Mouse (Mus musculus) forebrain, embryonic 13.5 days (tissue): ENCODE results near the gene Swi5. TPM values are rescaled to one million over a fixed set of nuclear protein-coding genes. Genes with fewer than 3 reads are reported as not detected.
A peak's percentile ranks its signal among the peaks of the same experiment; 100 is the strongest.

Source experiments
- ATAC-seq: fragments of 200-750 bp; cut with Nextera tagmentation; 2 replicates; pipeline ENCODE4 v1.8.0; 2017
- H3K27ac ChIP-seq: fragments of 300-500 bp; sonication (generic); 2 replicates; pipeline ENCODE4 v1.5.1; 2015; ENCODE audit warnings: inconsistent platforms, mild to moderate bottlenecking, moderate library complexity
- H3K27me3 ChIP-seq: fragments of 300-500 bp; sonication (generic); 2 replicates; pipeline ENCODE4 v1.6.1; 2015; ENCODE audit warnings: mild to moderate bottlenecking, inconsistent platforms
- H3K36me3 ChIP-seq: fragments of 300-500 bp; sonication (generic); 2 replicates; pipeline ENCODE4 v1.6.1; 2015; ENCODE audit warnings: mild to moderate bottlenecking, inconsistent platforms; ENCODE audit not compliant: poor library complexity, severe bottlenecking
- H3K4me1 ChIP-seq: fragments of 300-500 bp; sonication (generic); 2 replicates; pipeline ENCODE4 v1.6.1; 2015; ENCODE audit warnings: inconsistent platforms
- H3K4me2 ChIP-seq: fragments of 300-500 bp; sonication (generic); 2 replicates; pipeline ENCODE4 v1.6.1; 2015; ENCODE audit warnings: inconsistent platforms, mild to moderate bottlenecking, moderate library complexity
- H3K4me3 ChIP-seq: fragments of 300-500 bp; sonication (generic); 2 replicates; pipeline ENCODE4 v1.5.1; 2015; ENCODE audit warnings: mild to moderate bottlenecking, inconsistent platforms
- H3K9ac ChIP-seq: fragments of 300-500 bp; sonication (generic); 2 replicates; pipeline ENCODE4 v1.6.1; 2015; ENCODE audit warnings: mild to moderate bottlenecking, inconsistent platforms
- H3K9me3 ChIP-seq: fragments of 300-500 bp; sonication (generic); replicated peaks from 2 replicates; pipeline ENCODE4 v1.6.1; 2016; ENCODE audit warnings: inconsistent platforms
- WGBS: fragments of 180-500 bp; shearing (Covaris S2); methylation state at CpG from one replicate; pipeline ENCODE4 v1.1.7; 2015; 5-methylcytosine and 5-hydroxymethylcytosine counted together
- microRNA-seq: library from miRNA; unstranded; fragments of <30 nt; microRNA quantifications from one replicate; pipeline ENCODE4, GENCODE M21; 2016
- polyA plus RNA-seq: library from polyadenylated mRNA; unstranded; fragments of >200 nt; fragmentation: Nextera tagmentation; extraction: Ambion mirVana; gene quantifications from 2 replicates; pipeline ENCODE4 v1.2.1, GENCODE M21; 2015

Gene Swi5
- polyA plus RNA-seq, 1 experiment from 2014 or later = 470 TPM

DNA sequence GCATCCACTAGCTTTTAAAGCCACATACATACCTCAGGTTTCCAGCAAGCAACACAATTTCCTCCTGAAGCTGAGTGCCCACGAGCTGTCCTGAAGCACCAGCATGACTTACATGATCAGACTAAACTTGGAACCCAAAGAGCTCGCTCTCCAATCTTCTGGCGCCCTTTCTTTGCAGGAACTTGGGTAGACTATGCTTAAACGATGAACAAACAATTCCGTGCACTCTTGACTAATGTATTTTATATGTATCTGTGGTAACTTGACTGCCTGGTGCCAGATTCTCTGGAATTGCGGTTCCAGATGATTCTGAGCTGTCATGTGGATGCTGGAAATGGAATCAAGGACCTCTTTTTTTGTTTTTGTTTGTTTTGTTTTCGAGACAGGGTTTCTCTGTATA is 52.4 kb downstream of the Swi5 start:
- Histone ChIP-seq H3K36me3 (peaks cover 45% of the 10 kb centered on the region), H3K9ac (peak overlapping the region; percentile 74), H3K27ac (peak overlapping the region; percentile 80; the same call in 1 of the 2 replicates), H3K4me3 (peak overlapping the region; percentile 61), H3K27me3 (no peaks in the 10 kb centered on the region), H3K4me2 (peak overlapping the region; percentile 87), H3K4me1 (peaks cover 31% of the 10 kb centered on the region), H3K9me3 (no peaks in the 10 kb centered on the region)
- WGBS = 33% methylated on average over 7 of the region's 7 CpGs
- ATAC-seq = no peak

Small RNA genes lying within 50 kb of the gene (microRNA-seq; reads per million reads assigned to microRNA genes)
- gene Gm23363 = not detected
- gene Mir199b = 57.9 reads per million, percentile 43 among the genes with 10 or more reads in this experiment

Other genes starting within 250 kb of the Swi5 start
- 0.36 and 0.73 TPM in 2 replicates for gene Fam78a, start 203.2 kb downstream of the Swi5 start, polyA plus RNA-seq
- gene Plpp7, start 192.5 kb downstream of the Swi5 start, polyA plus RNA-seq = 10.3 and 11.9 TPM in 2 replicates
- 53.0 and 57.4 TPM in 2 replicates for gene Prrc2b, start 137.0 kb downstream of the Swi5 start, polyA plus RNA-seq
- gene Pomt1, start 51.5 kb downstream of the Swi5 start, polyA plus RNA-seq = 23.7 and 27.0 TPM in 2 replicates
- gene Uck1, start 27.9 kb downstream of the Swi5 start, polyA plus RNA-seq = 76.9 and 89.3 TPM in 2 replicates
- gene Golga2, start 691 bp downstream of the Swi5 start, polyA plus RNA-seq = 20.5 and 23.4 TPM in 2 replicates
- 49.0 and 52.4 TPM in 2 replicates for gene Ciz1, start 64.3 kb upstream of the Swi5 start, polyA plus RNA-seq
- 13.7 and 20.2 TPM in 2 replicates for gene Dnm1, start 65.3 kb upstream of the Swi5 start, polyA plus RNA-seq
- 59.6 and 60.4 TPM in 2 replicates for gene 1110008P14Rik, start 93.9 kb upstream of the Swi5 start, polyA plus RNA-seq
- gene Lcn2, start 100.2 kb upstream of the Swi5 start, polyA plus RNA-seq = 0.20 TPM in 1 of 2 replicates, not detected in the other
- 28.5 and 30.1 TPM in 2 replicates for gene Ptges2, start 107.8 kb upstream of the Swi5 start, polyA plus RNA-seq
- gene Naif1, start 162.4 kb upstream of the Swi5 start, polyA plus RNA-seq = 5.4 and 5.6 TPM in 2 replicates
- gene Slc25a25, start 163.4 kb upstream of the Swi5 start, polyA plus RNA-seq = 37.4 and 42.4 TPM in 2 replicates
- 4.5 and 5.2 TPM in 2 replicates for gene Fam102a, start 247.3 kb upstream of the Swi5 start, polyA plus RNA-seq